Mouse (Mus musculus): Measurements from ENCODE around the gene Prn. TPM values are rescaled to one million over a fixed set of nuclear protein-coding genes. Genes with fewer than 3 reads are reported as not detected.

Gene Prn
- 0.28 TPM in 1 of 2 replicates, not detected in the other for polyA plus RNA-seq (2015; fragmentation: Nextera tagmentation; extraction: Ambion mirVana)

DNA sequence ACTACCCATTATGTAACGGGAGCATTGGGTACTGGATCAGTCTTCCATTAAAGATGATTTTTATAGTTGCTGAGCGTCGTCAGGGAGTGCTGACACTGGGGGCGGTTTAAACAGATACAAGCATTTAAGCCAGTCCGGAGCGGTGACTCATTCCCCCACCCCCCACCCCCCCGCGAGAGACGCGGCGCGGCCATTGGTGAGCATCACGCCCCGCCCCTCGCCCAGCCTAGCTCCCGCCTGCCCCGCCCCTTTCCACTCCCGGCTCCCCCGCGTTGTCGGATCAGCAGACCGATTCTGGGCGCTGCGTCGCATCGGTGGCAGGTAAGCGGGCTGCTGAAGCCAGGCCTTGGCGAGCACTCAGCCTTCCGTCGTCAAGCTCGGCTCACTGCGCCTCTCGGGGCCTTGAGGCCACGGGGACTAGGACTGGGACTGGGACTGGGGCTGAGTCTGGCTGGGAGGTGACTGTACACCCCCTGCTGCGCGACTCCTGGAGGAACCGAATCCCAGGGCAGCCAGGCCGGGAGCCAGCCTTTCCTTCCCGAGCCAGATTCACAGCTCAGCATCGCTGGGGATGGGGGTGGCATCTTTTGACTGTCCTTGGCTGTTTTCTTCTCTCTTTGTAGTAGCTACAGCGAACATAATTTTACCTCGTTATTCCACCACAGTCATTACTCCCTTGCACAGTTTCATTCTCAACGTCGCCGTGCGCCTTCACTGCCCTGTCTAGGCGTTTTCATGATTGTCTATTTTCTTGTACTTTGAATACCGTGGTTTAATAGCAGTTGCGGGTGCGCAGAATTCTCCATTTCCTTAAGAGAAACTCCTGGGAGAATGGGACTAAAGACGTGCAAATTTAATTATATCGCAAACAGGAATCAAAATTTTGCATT is at the start of gene Prn, which contains the start of gene Prnp:
Gene Prn, plus strand, starts transcription at position 275 of the 890 bp plus-strand sequence.
Gene Prnp, plus strand, starts transcription at position 246 of the 890 bp plus-strand sequence.
- peaks cover 6% of the 10 kb centered on the region for H3K36me3 ChIP-seq
- peak within 1 kb of the TSS; percentile 80 for H3K4me3 ChIP-seq (replicated peaks)
- no peaks in the 10 kb centered on the region for H3K9me3 ChIP-seq (replicated peaks)
- peak within 1 kb of the TSS; percentile 86 for H3K27ac ChIP-seq
- H3K27me3 ChIP-seq, result no peaks in the 10 kb centered on the region
- DNase-seq, result peak; percentile 90
- H3K4me2 ChIP-seq, result peak within 1 kb of the TSS; percentile 82
- H3K9ac ChIP-seq, result peak within 1 kb of the TSS; percentile 91
- peak; percentile 88 for ATAC-seq (ENCODE audit: low read depth)
- 5% methylated on average over 52 of the region's 52 CpGs for WGBS (ENCODE audit: insufficient replicate concordance)
- peaks cover 54% of the 10 kb centered on the region for H3K4me1 ChIP-seq (replicated peaks)

DNA sequence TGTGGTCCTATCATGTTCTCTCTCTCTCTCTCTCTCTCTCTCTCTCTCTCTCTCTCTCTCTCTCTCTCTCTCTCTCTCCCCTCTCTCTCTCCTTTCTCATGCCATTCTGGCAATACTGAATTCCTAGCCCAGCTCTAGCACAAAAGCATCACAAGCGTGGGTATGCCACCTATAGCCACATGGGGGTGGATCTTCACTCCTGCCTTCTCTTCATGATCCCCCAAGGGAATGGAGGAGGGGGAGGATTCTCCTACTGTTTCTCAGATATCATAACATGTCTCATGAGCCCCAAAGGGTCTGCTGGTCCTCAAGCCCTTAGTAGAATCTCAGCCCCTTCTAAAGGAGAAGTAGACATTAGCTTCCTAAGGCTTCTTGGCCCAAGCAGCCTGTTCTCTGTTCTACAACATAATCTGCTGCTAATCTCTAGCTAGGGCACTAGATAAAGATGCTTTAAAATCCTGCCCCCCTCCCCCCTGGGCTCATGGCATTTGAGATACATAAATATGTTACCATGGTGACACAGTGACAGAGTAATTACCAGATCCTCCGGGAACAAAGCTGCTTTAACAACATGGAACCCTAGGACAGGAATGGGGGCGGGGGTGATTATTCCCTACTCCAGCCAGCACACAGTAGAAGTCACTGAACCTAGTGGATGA is 47.0 kb upstream of the Prn start:
- H3K4me2 ChIP-seq, result no peak overlapping the region
- WGBS (ENCODE audit: insufficient replicate concordance), result 72% methylated on average over 3 of the region's 3 CpGs
- no peaks in the 10 kb centered on the region for H3K9me3 ChIP-seq (replicated peaks)
- H3K4me1 ChIP-seq (replicated peaks), result peaks cover 28% of the 10 kb centered on the region
- H3K27ac ChIP-seq, result no peak overlapping the region
- H3K36me3 ChIP-seq, result no peaks in the 10 kb centered on the region
- no peak for DNase-seq
- H3K27me3 ChIP-seq, result no peaks in the 10 kb centered on the region; the same call in 1 of the 2 replicates
- no peak for ATAC-seq (ENCODE audit: low read depth)
- no peak overlapping the region for H3K4me3 ChIP-seq (replicated peaks)
- H3K9ac ChIP-seq, result no peak overlapping the region

DNA sequence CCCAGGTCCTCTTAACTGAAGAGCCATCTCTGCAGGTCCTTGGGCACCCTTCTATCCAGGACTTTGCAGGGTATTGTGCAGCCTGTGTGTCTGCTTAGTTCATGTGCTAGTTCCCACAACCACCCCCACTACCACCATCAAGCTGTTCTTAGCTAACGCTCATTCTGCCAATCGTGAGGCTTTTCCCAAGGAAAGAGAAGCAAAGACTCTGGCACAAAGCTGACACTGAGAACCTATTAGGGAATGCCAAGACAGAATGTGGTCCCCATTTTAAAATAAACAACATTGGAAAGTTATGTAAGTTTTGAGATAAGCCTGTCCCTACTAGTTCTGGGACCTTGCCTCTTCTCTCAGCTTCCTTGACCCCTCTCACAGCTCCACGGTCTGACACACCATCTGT is 46.3 kb upstream of the Prn start:
- DNase-seq (no peak), ATAC-seq (ENCODE audit: low read depth) (no peak)
- Histone ChIP-seq H3K4me1 (replicated peaks) (peaks cover 32% of the 10 kb centered on the region), H3K27me3 (no peaks in the 10 kb centered on the region; the same call in 1 of the 2 replicates), H3K27ac (peak overlapping the region; percentile 62), H3K9me3 (replicated peaks) (no peaks in the 10 kb centered on the region), H3K9ac (no peak overlapping the region), H3K4me3 (replicated peaks) (no peak overlapping the region), H3K4me2 (no peak overlapping the region), H3K36me3 (no peaks in the 10 kb centered on the region)
- WGBS (ENCODE audit: insufficient replicate concordance), result 58% methylated on average over 3 of the region's 3 CpGs

DNA sequence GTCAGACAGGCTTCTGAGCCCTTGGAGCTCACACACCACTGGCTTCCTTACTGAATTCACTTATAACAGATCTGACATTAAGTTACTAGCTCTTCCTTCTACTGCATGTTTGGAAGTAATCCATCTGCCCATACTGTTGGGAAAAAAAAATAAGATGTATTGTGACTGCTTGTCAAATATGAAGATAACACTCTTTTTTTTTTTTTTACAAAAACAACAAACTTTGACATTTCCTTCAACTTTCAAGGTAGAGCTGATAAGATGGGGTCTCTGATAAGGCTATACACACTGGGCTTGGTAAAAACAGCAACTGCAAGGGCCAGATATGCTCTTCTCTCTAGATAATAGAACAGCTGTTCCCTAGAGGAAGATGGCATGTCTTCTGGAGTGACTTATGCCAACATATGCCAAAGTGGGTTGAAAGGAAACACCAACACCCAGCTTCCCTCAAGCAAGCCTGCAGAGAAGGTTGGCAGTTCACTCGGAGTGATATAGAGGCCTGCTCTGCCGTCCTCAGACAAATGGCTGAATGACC is 45.4 kb upstream of the Prn start:
- peak; percentile 80 for ATAC-seq (ENCODE audit: low read depth)

DNA sequence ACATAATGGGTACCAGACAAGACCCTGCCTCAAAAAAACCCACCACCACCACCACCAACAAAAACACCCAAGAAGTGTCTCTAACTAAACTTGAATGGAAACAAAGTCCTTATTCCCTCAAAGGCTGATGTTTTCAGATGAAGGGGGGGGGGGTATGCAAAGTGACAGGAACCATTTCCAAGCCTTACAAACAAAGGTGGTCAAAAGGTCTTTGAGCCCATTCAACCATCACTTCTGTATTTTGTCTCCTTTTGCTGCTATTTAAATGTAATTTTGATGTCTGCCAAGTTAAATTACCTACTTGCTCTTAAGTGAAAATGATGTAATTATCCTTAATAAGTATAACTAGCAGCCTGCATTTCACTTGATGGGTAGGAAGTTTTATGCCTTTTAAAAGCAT is 43.1 kb upstream of the Prn start:
- ATAC-seq (ENCODE audit: low read depth), result no peak
- Histone ChIP-seq H3K27ac (no peak overlapping the region), H3K9ac (no peak overlapping the region), H3K27me3 (no peaks in the 10 kb centered on the region), H3K4me1 (replicated peaks) (peaks cover 32% of the 10 kb centered on the region), H3K4me3 (replicated peaks) (no peak overlapping the region), H3K36me3 (no peaks in the 10 kb centered on the region), H3K4me2 (no peak overlapping the region), H3K9me3 (replicated peaks) (no peaks in the 10 kb centered on the region)
- no peak for DNase-seq

More for the DNA sequence above, 45.4 kb upstream of the Prn start:
- no peak overlapping the region for H3K4me2 ChIP-seq
- WGBS (ENCODE audit: insufficient replicate concordance), result 56% methylated on average over 2 of the region's 2 CpGs
- H3K27me3 ChIP-seq, result no peaks in the 10 kb centered on the region
- no peaks in the 10 kb centered on the region for H3K36me3 ChIP-seq
- no peaks in the 10 kb centered on the region for H3K9me3 ChIP-seq (replicated peaks)
- no peak overlapping the region for H3K4me3 ChIP-seq (replicated peaks)
- peak; percentile 28 for DNase-seq
- no peak overlapping the region for H3K9ac ChIP-seq
- H3K27ac ChIP-seq, result peak overlapping the region; percentile 62
- peaks cover 32% of the 10 kb centered on the region for H3K4me1 ChIP-seq (replicated peaks)

DNA sequence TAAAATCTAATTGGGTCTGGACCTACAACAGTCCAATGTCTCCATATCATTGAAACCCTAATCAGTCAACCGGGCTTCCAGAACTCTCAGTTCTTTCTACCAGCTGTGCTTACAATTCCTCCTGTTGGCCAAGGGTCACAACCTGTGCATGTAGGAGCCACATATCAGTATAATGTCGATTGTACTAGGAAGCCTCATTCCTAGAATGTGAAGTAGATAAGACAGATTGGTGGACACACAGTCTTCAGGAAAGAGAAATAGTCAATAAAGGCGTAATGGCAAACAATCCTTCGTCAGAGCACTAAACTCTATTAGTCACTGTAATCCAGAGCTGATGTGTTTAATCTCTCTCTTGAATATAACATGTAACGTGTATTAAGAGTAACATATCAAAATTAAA is 40.8 kb upstream of the Prn start:
- peaks cover 20% of the 10 kb centered on the region for H3K4me1 ChIP-seq (replicated peaks)
- no peak overlapping the region for H3K4me2 ChIP-seq
- DNase-seq (no peak), ATAC-seq (ENCODE audit: low read depth) (no peak)
- no peak overlapping the region for H3K9ac ChIP-seq
- H3K4me3 ChIP-seq (replicated peaks), result no peak overlapping the region
- no peak overlapping the region for H3K27ac ChIP-seq
- H3K27me3 ChIP-seq, result no peaks in the 10 kb centered on the region
- 62% methylated on average over 5 of the region's 5 CpGs for WGBS (ENCODE audit: insufficient replicate concordance)
- no peaks in the 10 kb centered on the region for H3K9me3 ChIP-seq (replicated peaks)
- no peaks in the 10 kb centered on the region for H3K36me3 ChIP-seq

DNA sequence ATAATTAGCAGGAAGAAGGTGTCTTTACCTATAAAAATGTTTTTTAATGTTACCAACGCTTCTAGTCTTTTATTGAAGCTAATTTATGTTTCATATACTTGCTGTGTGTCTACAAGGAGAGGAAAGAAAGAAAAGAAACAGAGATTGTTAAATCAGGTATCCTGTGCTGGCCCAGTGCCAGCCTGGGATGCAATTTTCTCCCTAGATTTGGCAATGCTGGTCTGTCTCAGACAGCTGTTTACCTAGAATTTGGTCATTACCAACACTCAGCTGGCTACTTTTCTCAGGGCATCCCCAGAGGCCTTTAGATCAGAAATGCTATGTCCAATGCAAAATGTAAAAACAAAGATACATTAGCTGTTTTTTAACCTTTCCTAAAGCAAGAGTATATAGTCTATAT is 36.4 kb upstream of the Prn start:
- H3K4me1 ChIP-seq (replicated peaks), result no peaks in the 10 kb centered on the region
- DNase-seq (no peak), ATAC-seq (ENCODE audit: low read depth) (no peak)
- WGBS (ENCODE audit: insufficient replicate concordance), result 48% methylated on average over 1 of the region's 1 CpGs
- no peak overlapping the region for H3K27ac ChIP-seq
- no peaks in the 10 kb centered on the region for H3K27me3 ChIP-seq
- no peak overlapping the region for H3K4me2 ChIP-seq
- H3K9me3 ChIP-seq (replicated peaks), result no peaks in the 10 kb centered on the region
- H3K9ac ChIP-seq, result no peak overlapping the region
- no peaks in the 10 kb centered on the region for H3K36me3 ChIP-seq
- no peak overlapping the region for H3K4me3 ChIP-seq (replicated peaks)

DNA sequence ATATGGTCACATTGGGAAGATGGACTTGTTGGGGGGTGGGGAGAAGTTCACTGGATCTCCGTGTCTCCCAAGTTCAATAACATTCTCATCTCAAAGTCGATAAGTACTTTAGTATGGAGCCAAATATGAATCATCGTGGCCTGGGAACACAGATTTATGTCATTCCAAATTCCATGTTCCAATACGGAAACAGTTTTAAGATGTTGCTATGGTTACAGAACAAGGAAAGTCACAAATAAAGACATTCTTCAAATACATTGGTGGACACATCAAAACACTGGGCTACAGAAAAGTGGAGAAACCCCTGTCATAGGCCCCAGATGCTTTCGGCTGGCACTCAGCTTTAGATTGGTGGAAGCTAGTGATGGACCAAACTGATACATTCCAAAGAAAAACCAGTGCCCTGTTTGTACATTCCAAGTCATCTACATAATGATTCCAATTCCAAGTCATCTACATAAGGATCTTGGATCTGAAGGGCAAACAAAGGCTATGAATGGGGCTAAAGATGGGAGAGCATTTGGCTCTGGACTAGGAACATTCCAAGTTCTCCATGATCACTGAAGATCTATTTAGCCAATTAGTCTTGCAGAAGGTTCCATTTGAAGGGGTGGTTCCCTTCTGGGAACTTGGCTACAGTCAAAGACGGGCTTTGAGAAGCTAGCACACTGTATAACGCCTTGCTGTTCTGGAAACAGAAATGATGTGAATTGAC is 33.0 kb upstream of the Prn start:
- ATAC-seq (ENCODE audit: low read depth), result no peak
- H3K9me3 ChIP-seq (replicated peaks), result no peaks in the 10 kb centered on the region
- no peaks in the 10 kb centered on the region for H3K27me3 ChIP-seq
- no peaks in the 10 kb centered on the region for H3K36me3 ChIP-seq
- H3K9ac ChIP-seq, result no peak overlapping the region
- no peak overlapping the region for H3K27ac ChIP-seq
- no peak overlapping the region for H3K4me2 ChIP-seq
- no peaks in the 10 kb centered on the region for H3K4me1 ChIP-seq (replicated peaks)
- whole genome bisulfite sequencing (ENCODE audit: insufficient replicate concordance), result 76% methylated on average over 7 of the region's 7 CpGs
- no peak for DNase-seq
- H3K4me3 ChIP-seq (replicated peaks), result no peak overlapping the region

DNA sequence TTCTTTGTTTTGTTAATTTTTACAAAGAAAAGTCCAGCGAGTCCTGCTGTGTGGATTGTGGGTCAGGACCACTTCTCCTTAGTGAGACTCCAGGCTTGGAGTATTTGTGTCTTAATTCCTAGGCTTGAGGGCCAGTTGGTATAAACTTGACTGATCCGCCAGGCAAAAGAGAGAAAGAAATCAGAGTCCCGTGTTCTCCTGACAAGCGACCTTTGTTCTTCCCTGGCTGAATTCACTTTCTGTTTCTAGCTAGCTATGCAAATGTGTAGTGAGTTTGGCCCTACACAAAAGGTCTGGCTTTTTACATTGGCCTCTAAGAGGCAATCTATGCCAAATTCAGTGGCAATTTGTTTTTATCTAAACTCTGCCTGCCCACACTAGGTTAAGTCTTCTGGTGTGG is 28.0 kb upstream of the Prn start:
- no peak overlapping the region for H3K4me3 ChIP-seq (replicated peaks)
- H3K27ac ChIP-seq, result no peak overlapping the region
- ATAC-seq (ENCODE audit: low read depth) (no peak), DNase-seq (no peak)
- 63% methylated on average over 4 of the region's 4 CpGs for WGBS (ENCODE audit: insufficient replicate concordance)
- no peak overlapping the region for H3K9ac ChIP-seq
- H3K4me2 ChIP-seq, result no peak overlapping the region
- H3K36me3 ChIP-seq, result no peaks in the 10 kb centered on the region
- H3K4me1 ChIP-seq (replicated peaks), result no peaks in the 10 kb centered on the region
- 0 out of 2 replicates have a peak, but pooled peaks cover 2% of the 10 kb centered on the region for H3K27me3 ChIP-seq
- no peaks in the 10 kb centered on the region for H3K9me3 ChIP-seq (replicated peaks)

DNA sequence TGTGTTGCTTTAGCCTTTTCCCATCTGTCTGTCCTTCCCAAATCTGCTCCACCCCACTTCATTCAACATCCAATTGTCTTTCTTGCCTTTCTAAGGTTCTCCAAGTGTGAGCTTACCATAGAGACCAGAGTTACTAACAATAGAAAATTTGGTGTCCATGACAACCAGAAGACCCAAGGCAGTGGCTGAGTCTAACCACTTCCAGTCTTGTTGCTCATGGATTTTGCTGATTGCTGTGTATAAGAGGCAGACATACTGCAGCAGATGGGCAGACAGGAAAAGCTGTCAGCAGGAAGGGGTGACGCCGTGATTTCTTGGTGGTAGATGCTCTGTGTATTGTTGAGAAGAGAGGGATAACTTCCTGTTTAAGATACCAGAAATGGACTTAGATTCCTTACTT is 26.6 kb upstream of the Prn start:
- Histone ChIP-seq H3K4me2 (no peak overlapping the region), H3K4me1 (replicated peaks) (no peaks in the 10 kb centered on the region), H3K27ac (no peak overlapping the region), H3K9ac (no peak overlapping the region), H3K36me3 (no peaks in the 10 kb centered on the region), H3K9me3 (replicated peaks) (no peaks in the 10 kb centered on the region), H3K4me3 (replicated peaks) (no peak overlapping the region), H3K27me3 (peaks cover 4% of the 10 kb centered on the region; the same call in 1 of the 2 replicates)
- WGBS (ENCODE audit: insufficient replicate concordance), result 10% methylated on average over 2 of the region's 2 CpGs
- DNase-seq (no peak), ATAC-seq (ENCODE audit: low read depth) (no peak)
